Mouse (Mus musculus) limb, embryonic 13.5 days (tissue): ENCODE measurements around the gene Ssh2. TPM values are rescaled to one million over a fixed set of nuclear protein-coding genes. Genes with fewer than 3 reads are reported as not detected.

Experiments used
- ATAC-seq: fragments of 200-750 bp; cut with Nextera tagmentation; 2 replicates; pipeline ENCODE4 v1.8.0; 2017; ENCODE audit warnings: low read depth, moderate number of reproducible peaks, moderate TSS enrichment; ENCODE audit not compliant: low FRiP score
- H3K27ac ChIP-seq: fragments of 300-500 bp; sonication (generic); 2 replicates; pipeline ENCODE4 v1.5.1; 2015; ENCODE audit warnings: inconsistent platforms, mild to moderate bottlenecking, moderate library complexity
- H3K27me3 ChIP-seq: fragments of 300-500 bp; sonication (generic); 2 replicates; pipeline ENCODE4 v1.6.1; 2015; ENCODE audit warnings: mild to moderate bottlenecking, inconsistent platforms
- H3K36me3 ChIP-seq: fragments of 300-500 bp; sonication (generic); 2 replicates; pipeline ENCODE4 v1.6.1; 2015; ENCODE audit warnings: inconsistent platforms, mild to moderate bottlenecking, moderate library complexity
- H3K4me1 ChIP-seq: fragments of 300-500 bp; sonication (generic); 2 replicates; pipeline ENCODE4 v1.6.1; 2015; ENCODE audit warnings: inconsistent platforms
- H3K4me2 ChIP-seq: fragments of 300-500 bp; sonication (generic); replicated peaks from 2 replicates; pipeline ENCODE4 v1.6.1; 2015; ENCODE audit warnings: inconsistent platforms, mild to moderate bottlenecking, moderate library complexity
- H3K4me3 ChIP-seq: fragments of 300-500 bp; sonication (generic); 2 replicates; pipeline ENCODE4 v1.5.1; 2015; ENCODE audit warnings: moderate library complexity, mild to moderate bottlenecking, inconsistent platforms
- H3K9ac ChIP-seq: fragments of 300-500 bp; sonication (generic); 2 replicates; pipeline ENCODE4 v1.6.1; 2015; ENCODE audit warnings: mild to moderate bottlenecking, inconsistent platforms
- H3K9me3 ChIP-seq: fragments of 300-500 bp; sonication (generic); 2 replicates; pipeline ENCODE4 v1.6.1; 2016; ENCODE audit warnings: inconsistent platforms
- WGBS: fragments of 180-500 bp; shearing (Covaris S2); methylation state at CpG from one replicate; pipeline ENCODE4 v1.1.7; 2015; 5-methylcytosine and 5-hydroxymethylcytosine counted together
- polyA plus RNA-seq: library from polyadenylated mRNA; unstranded; fragments of >200 nt; fragmentation: Nextera tagmentation; extraction: Ambion mirVana; gene quantifications from 2 replicates; pipeline ENCODE4 v1.2.1, GENCODE M21; 2015

The Ssh2 gene
- polyA plus RNA-seq, 1 experiment from 2014 or later, result 8.6 TPM

- H3K36me3 ChIP-seq, result no peaks in the 10 kb centered on the region
- H3K27ac ChIP-seq, result peak overlapping the region; percentile 95
- H3K4me1 ChIP-seq, result peaks cover 74% of the 10 kb centered on the region
- WGBS, result under 1% methylated on average over 18 of the region's 18 CpGs
- H3K9ac ChIP-seq, result peak overlapping the region; percentile 93
- H3K4me2 ChIP-seq, result peak overlapping the region; percentile 96
- no peaks in the 10 kb centered on the region for H3K9me3 ChIP-seq
- ATAC-seq, result no peak
- peak overlapping the region; percentile 94 for H3K4me3 ChIP-seq
- no peaks in the 10 kb centered on the region for H3K27me3 ChIP-seq
Measured at GRCm38 (mm10) chr11:77492311-77492871, 276.3 kb downstream of the Ssh2 start.

DNA sequence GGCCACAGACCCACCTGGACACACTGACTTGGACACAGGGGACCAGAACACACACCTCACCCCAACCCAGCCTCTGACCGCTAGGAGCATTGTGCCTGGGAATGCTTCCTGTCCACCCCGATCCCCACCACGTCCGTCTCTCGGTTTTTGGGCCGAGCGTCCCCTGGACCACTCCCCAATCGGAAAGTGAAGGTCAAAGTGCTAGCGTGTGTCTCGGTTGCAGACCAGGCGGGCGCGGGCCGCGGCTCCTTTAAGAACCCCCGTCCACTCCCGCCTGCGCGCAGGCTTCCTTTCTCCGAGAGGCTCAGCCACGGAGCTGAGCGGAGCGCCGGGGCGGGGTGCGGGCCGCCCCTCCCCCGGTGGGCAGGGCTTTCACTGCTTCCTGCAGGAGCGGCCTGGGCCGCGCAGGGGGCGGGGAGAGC is 276.8 kb downstream of the Ssh2 start:
- Histone ChIP-seq H3K9me3 (no peaks in the 10 kb centered on the region), H3K9ac (peak overlapping the region; percentile 93), H3K4me2 (peak overlapping the region; percentile 96), H3K27me3 (no peaks in the 10 kb centered on the region), H3K36me3 (no peaks in the 10 kb centered on the region), H3K4me3 (peak overlapping the region; percentile 94), H3K4me1 (peaks cover 74% of the 10 kb centered on the region), H3K27ac (peak overlapping the region; percentile 95)
- WGBS, result under 1% methylated on average over 32 of the region's 32 CpGs
- ATAC-seq, result peak; percentile 66

DNA sequence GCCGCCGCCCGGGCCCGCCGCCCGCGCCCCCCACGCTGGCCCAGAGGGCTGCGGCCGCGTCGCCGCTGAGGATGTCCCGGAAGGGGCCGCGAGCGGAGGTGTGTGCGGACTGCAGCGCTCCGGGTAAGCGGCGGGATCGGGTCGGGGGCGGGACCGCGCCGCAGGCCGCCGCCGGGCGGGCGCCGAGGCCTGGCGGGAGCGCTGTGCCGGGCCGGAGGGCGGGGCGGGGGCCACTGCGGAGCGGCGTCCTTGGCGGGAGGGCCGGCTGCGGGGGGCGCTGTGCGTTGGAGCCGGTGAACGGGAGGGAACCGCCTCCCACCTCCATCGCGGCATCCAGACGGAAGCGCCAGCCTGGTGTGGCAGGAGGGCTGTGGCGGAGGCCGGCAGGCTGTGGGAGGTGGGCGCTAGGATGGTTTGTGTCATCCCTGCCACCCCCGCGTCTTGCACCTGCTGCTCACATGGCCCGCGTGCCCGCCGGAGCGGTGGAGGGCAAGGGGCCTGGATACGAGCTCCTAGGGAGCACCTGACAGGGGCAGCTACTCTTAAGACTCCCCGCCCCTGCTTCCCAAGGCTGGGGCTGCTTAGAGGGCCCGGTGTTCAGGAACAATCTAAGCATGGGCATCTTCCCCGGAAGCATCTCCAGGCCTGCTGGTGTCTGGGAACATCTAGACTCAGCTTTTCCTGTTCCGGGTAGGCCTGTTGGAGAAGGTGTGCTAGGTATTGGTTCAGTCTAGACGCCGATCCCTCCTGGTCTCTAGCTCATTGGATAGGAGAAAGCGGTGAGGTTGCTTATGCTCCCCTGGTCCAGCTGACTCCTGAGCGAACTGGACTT is 277.6 kb downstream of the Ssh2 start, which contains the start of gene Git1:
Gene Git1, plus strand, starts transcription at position 51 of the 832 bp plus-strand sequence.
- Histone ChIP-seq H3K4me2 (peak within 1 kb of the TSS; percentile 96), H3K9ac (peak within 1 kb of the TSS; percentile 93), H3K36me3 (no peaks in the 10 kb centered on the region; the same call in 1 of the 2 replicates), H3K27me3 (no peaks in the 10 kb centered on the region), H3K9me3 (no peaks in the 10 kb centered on the region), H3K4me3 (peak within 1 kb of the TSS; percentile 94), H3K27ac (peak within 1 kb of the TSS; percentile 95), H3K4me1 (peaks cover 74% of the 10 kb centered on the region)
- WGBS, result 2% methylated on average over 42 of the region's 74 CpGs
- no peak for ATAC-seq

GRCm38 (mm10) chr11:77494344-77494676 is 278.2 kb downstream of the Ssh2 start:
- peak overlapping the region; percentile 96 for H3K4me2 ChIP-seq
- peak overlapping the region; percentile 93 for H3K9ac ChIP-seq
- 23% methylated on average over 4 of the region's 4 CpGs for WGBS
- no peak for ATAC-seq
- H3K36me3 ChIP-seq, result peaks cover 2% of the 10 kb centered on the region
- H3K4me3 ChIP-seq, result peak overlapping the region; percentile 94
- peak overlapping the region; percentile 79; the same call in 1 of the 2 replicates for H3K27ac ChIP-seq
- H3K4me1 ChIP-seq, result peaks cover 72% of the 10 kb centered on the region
- H3K9me3 ChIP-seq, result no peaks in the 10 kb centered on the region
- H3K27me3 ChIP-seq, result no peaks in the 10 kb centered on the region

DNA sequence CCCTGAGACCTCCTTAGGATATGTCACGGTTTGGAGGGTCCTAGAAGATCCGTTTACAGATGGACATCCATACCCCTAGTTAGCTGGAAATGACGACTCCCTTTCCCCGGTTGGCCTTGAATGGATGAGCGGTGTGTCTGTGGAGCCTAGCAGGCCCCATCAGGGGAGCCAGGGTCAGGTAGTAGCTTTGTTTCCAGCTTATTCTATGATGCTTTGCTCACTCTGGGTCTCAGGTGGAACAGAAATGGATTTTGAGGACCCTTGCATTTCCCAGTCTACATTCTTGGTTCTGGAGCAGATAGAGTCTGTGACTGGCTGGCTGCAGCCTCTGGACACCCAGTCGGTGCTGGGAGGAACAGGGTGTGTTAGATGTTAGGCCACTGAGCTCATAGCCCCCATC is 278.7 kb downstream of the Ssh2 start:
- WGBS, result 80% methylated on average over 6 of the region's 6 CpGs
- H3K36me3 ChIP-seq, result peaks cover 7% of the 10 kb centered on the region
- peak overlapping the region; percentile 93 for H3K9ac ChIP-seq
- H3K9me3 ChIP-seq, result no peaks in the 10 kb centered on the region
- H3K27me3 ChIP-seq, result no peaks in the 10 kb centered on the region
- peaks cover 72% of the 10 kb centered on the region for H3K4me1 ChIP-seq
- peak overlapping the region; percentile 33; the same call in 1 of the 2 replicates for H3K27ac ChIP-seq
- peak overlapping the region; percentile 94 for H3K4me3 ChIP-seq
- no peak for ATAC-seq
- peak overlapping the region; percentile 96 for H3K4me2 ChIP-seq

DNA sequence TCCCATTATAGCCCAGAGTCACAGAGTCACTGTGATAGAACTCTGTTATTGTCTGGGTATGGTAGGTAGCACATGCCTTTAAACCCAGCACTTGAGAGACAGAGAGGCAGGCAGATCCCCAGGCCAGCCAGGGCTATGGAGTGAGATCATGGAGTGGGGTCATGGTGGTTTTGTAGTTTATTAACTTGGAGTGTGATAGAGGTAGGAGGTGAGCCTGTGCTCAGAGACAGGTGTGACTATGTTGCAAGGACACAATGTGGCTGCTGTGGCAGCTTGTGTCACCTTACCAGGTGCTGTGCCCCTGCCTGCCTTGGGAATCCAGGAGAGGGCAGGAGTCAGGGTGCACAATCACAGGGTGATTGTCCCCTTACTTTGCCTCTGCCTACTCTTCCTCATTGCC is 279.4 kb downstream of the Ssh2 start:
- ATAC-seq, result no peak
- H3K4me2 ChIP-seq, result no peak overlapping the region

GRCm38 (mm10) chr11:77497341-77497756 is 281.3 kb downstream of the Ssh2 start:
- Histone ChIP-seq H3K27me3 (no peaks in the 10 kb centered on the region), H3K9me3 (no peaks in the 10 kb centered on the region), H3K4me1 (peaks cover 62% of the 10 kb centered on the region), H3K4me3 (no peak overlapping the region), H3K27ac (peak overlapping the region; percentile 48; the same call in 1 of the 2 replicates), H3K36me3 (peaks cover 32% of the 10 kb centered on the region), H3K4me2 (no peak overlapping the region), H3K9ac (peak overlapping the region; percentile 19; the same call in 1 of the 2 replicates)
- no peak for ATAC-seq
- 21% methylated on average over 6 of the region's 6 CpGs for WGBS

More for the DNA sequence above, 279.4 kb downstream of the Ssh2 start:
- Histone ChIP-seq H3K9me3 (no peaks in the 10 kb centered on the region), H3K4me3 (0 out of 2 replicates have a peak overlapping the region, but pooled peaks have one; percentile 94), H3K9ac (no peak overlapping the region), H3K36me3 (peaks cover 14% of the 10 kb centered on the region), H3K27ac (no peak overlapping the region), H3K27me3 (no peaks in the 10 kb centered on the region), H3K4me1 (peaks cover 70% of the 10 kb centered on the region)

GRCm38 (mm10) chr11:77497851-77498250 is 281.8 kb downstream of the Ssh2 start:
- H3K36me3 ChIP-seq, result peaks cover 37% of the 10 kb centered on the region
- WGBS, result 60% methylated on average over 4 of the region's 4 CpGs

DNA sequence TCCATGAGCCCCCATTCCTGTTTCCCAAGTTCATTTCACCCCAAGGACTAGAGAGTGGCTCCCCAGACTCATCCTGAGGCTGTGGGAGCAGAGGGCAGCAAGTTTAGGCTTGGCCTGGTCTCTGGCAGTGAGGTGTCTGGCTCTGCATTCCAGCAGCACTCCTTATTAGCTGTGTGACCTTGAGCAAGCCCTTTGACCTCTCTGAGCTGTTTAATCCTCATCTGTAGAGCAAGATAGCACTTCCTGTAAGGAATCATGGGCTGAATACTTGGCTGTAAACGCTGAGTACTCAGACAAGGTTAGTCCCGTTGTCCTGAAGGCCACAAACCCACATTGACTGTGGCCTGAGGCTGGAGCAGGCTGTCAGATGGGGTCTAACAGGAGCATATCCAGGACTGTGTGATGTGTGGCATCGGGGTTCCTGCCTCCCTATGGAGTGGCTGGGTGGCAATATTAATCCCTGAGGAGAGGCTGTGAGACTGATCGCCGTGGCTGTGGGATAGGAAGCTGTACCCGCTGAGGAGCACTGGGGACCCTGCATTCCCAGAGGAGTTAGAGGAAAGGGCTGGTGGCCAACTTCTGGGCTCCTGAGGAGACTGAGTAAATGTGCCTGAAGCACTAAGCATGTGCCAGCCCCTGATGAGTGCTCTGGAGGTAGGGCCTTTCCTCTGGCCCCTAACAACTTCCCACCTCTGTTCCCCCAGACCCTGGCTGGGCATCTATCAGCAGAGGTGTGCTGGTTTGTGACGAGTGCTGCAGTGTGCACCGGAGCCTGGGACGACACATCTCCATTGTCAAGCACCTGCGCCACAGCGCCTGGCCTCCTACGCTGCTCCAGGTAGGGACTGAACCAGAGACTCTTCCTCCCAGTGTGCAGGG is 282.4 kb downstream of the Ssh2 start:
- peaks cover 43% of the 10 kb centered on the region for H3K36me3 ChIP-seq

More at GRCm38 (mm10) chr11:77497851-77498250, 281.8 kb downstream of the Ssh2 start:
- Histone ChIP-seq H3K4me1 (peaks cover 60% of the 10 kb centered on the region), H3K27ac (no peak overlapping the region), H3K27me3 (no peaks in the 10 kb centered on the region), H3K4me2 (no peak overlapping the region), H3K9me3 (no peaks in the 10 kb centered on the region), H3K4me3 (no peak overlapping the region), H3K9ac (peak overlapping the region; percentile 35; the same call in 1 of the 2 replicates)
- ATAC-seq, result no peak

DNA sequence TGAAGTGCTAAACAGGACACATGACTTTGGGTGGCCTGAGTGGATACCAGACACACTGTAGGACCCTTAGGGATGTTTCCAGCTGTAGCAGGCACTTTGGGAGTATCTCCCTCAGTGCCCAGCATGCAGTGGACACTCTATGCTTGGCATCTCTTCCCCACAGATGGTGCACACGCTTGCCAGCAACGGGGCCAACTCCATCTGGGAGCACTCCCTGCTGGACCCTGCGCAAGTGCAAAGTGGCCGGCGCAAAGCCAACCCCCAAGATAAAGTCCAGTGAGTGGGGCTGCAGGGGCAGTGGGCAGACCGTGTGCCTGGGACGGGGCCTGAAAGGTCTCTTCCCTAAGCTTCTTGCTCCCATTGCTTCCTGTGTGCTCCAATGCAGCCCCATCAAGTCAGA is 283.3 kb downstream of the Ssh2 start:
- no peak for ATAC-seq
- Histone ChIP-seq H3K9me3 (no peaks in the 10 kb centered on the region), H3K9ac (no peak overlapping the region), H3K27ac (no peak overlapping the region), H3K4me1 (peaks cover 54% of the 10 kb centered on the region), H3K4me3 (no peak overlapping the region), H3K27me3 (no peaks in the 10 kb centered on the region), H3K36me3 (peaks cover 52% of the 10 kb centered on the region), H3K4me2 (no peak overlapping the region)
- WGBS, result 83% methylated on average over 7 of the region's 7 CpGs

More for the DNA sequence above, 282.4 kb downstream of the Ssh2 start:
- H3K9ac ChIP-seq, result peak overlapping the region; percentile 35; the same call in 1 of the 2 replicates
- H3K9me3 ChIP-seq, result no peaks in the 10 kb centered on the region
- no peak overlapping the region for H3K4me3 ChIP-seq
- peaks cover 60% of the 10 kb centered on the region for H3K4me1 ChIP-seq
- H3K27me3 ChIP-seq, result no peaks in the 10 kb centered on the region
- H3K27ac ChIP-seq, result no peak overlapping the region
- no peak overlapping the region for H3K4me2 ChIP-seq
- no peak for ATAC-seq
- 73% methylated on average over 12 of the region's 12 CpGs for WGBS

- H3K27ac ChIP-seq, result no peak overlapping the region
- H3K9ac ChIP-seq, result no peak overlapping the region
- WGBS, result 81% methylated on average over 17 of the region's 17 CpGs
- no peaks in the 10 kb centered on the region for H3K9me3 ChIP-seq
- peaks cover 41% of the 10 kb centered on the region for H3K4me1 ChIP-seq
- peaks cover 65% of the 10 kb centered on the region for H3K36me3 ChIP-seq
- H3K27me3 ChIP-seq, result no peaks in the 10 kb centered on the region
- H3K4me3 ChIP-seq, result no peak overlapping the region
- no peak overlapping the region for H3K4me2 ChIP-seq
- no peak for ATAC-seq
Measured at GRCm38 (mm10) chr11:77500361-77501325, 284.6 kb downstream of the Ssh2 start.
